In genomic region chr7:50441237-50441636, GRCm38 (mm10) we compare ENCODE assay signal across 24 mouse cellular contexts.
DNase-seq lines count a peak whose midpoint lies in the region; ATAC-seq lines count a peak whose summit lies in the region.
"Had no signal": no experiment of that assay in that cellular context is flagged by ENCODE, and none has a peak within 500 bp of the region (broad histone marks: within the 10 kb centered on the region; RNA-seq: fewer than 3 reads in every experiment).

No protein-coding gene starts in this region.

- peak; percentile 66; the same call in 1 of the 2 replicates for ATAC-seq in forebrain, embryonic 16.5 days
- ATAC-seq in forebrain, embryonic 15.5 days (replicated peaks): no peak
- no peak for ATAC-seq in liver, embryonic 11.5 days (replicated peaks; ENCODE audit: low FRiP score)
- ATAC-seq: CD4-positive, CD25-positive, alpha-beta regulatory T cell, adult 4 months; forebrain, embryonic 13.5 days had no signal

- H3K4me3 ChIP-seq in forebrain, embryonic 16.5 days (replicated peaks; ENCODE audit: low read length): no peak overlapping the region
- H3K4me3 ChIP-seq in forebrain, embryonic 15.5 days: no peak overlapping the region
- H3K4me3 ChIP-seq in liver, embryonic 11.5 days (ENCODE audit: low read depth, low read length): no peak overlapping the region
- H3K4me3 ChIP-seq: embryonic facial prominence, embryonic 13.5 days; forebrain, embryonic 13.5 days; gastrocnemius, adult 2 months; heart, embryonic 13.5 days; hindbrain, embryonic 15.5 days had no signal

- no peak overlapping the region for H3K4me2 ChIP-seq in forebrain, embryonic 16.5 days (ENCODE audit: low read length)
- H3K4me2 ChIP-seq in forebrain, embryonic 15.5 days (replicated peaks): no peak overlapping the region
- H3K4me2 ChIP-seq in liver, embryonic 11.5 days: no peak overlapping the region
- H3K4me2 ChIP-seq: embryonic facial prominence, embryonic 13.5 days; forebrain, embryonic 13.5 days; heart, embryonic 13.5 days; hindbrain, embryonic 15.5 days had no signal

- peaks cover 3% of the 10 kb centered on the region for H3K4me1 ChIP-seq in forebrain, embryonic 16.5 days (replicated peaks; ENCODE audit: control insufficient read depth, insufficient read depth, low read length)
- H3K4me1 ChIP-seq in forebrain, embryonic 15.5 days: no peaks in the 10 kb centered on the region
- no peaks in the 10 kb centered on the region for H3K4me1 ChIP-seq in liver, embryonic 11.5 days (replicated peaks; ENCODE audit: control insufficient read depth, insufficient read depth, low read length)
- H3K4me1 ChIP-seq: embryonic facial prominence, embryonic 13.5 days; forebrain, embryonic 13.5 days; heart, embryonic 13.5 days; hindbrain, embryonic 15.5 days had no signal

- H3K27me3 ChIP-seq in forebrain, embryonic 16.5 days (replicated peaks; ENCODE audit: control insufficient read depth, insufficient read depth, low read length): no peaks in the 10 kb centered on the region
- H3K27me3 ChIP-seq in forebrain, embryonic 15.5 days: no peaks in the 10 kb centered on the region
- H3K27me3 ChIP-seq in liver, embryonic 11.5 days (replicated peaks; ENCODE audit: control insufficient read depth, insufficient read depth, low read length): no peaks in the 10 kb centered on the region
- H3K27me3 ChIP-seq: embryonic facial prominence, embryonic 13.5 days; forebrain, embryonic 13.5 days; heart, embryonic 13.5 days; hindbrain, embryonic 15.5 days had no signal

- DNase-seq in layer of hippocampus, adult 18-20 months (ENCODE audit: low spot score in 2 of 2): peak; percentile 29 to 54
- DNase-seq in layer of hippocampus, postnatal 36 days: no peak
- DNase-seq in right cerebral cortex, adult 18-20 months: peak; percentile 14
- no peak for DNase-seq in right cerebral cortex, postnatal 14 days
- DNase-seq in layer of hippocampus, postnatal 14 days (ENCODE audit: low spot score in 2 of 2): peak; percentile 6 to 52
- DNase-seq in liver, embryonic 11.5 days (ENCODE audit: low spot score): no peak
- DNase-seq: adrenal gland, adult 8-10 months; adrenal gland, postnatal 36 days; B cell, adult 2 months; cerebellum, adult 11 months; cerebellum, adult 8-10 months; cerebellum, postnatal 25 days; gastrocnemius, adult 2 months; gastrocnemius, postnatal 25 days; heart, adult 11 months; heart, postnatal 36 days had no signal

- H3K9me3 ChIP-seq in forebrain, embryonic 16.5 days (ENCODE audit: control insufficient read depth, low read length): no peaks in the 10 kb centered on the region
- H3K9me3 ChIP-seq in forebrain, embryonic 15.5 days: no peaks in the 10 kb centered on the region
- no peaks in the 10 kb centered on the region for H3K9me3 ChIP-seq in liver, embryonic 11.5 days (ENCODE audit: control insufficient read depth, low read length)
- H3K9me3 ChIP-seq: embryonic facial prominence, embryonic 13.5 days; forebrain, embryonic 13.5 days; heart, embryonic 13.5 days; hindbrain, embryonic 15.5 days had no signal

- H3K36me3 ChIP-seq in forebrain, embryonic 16.5 days (ENCODE audit: control insufficient read depth, insufficient read depth): no peaks in the 10 kb centered on the region
- no peaks in the 10 kb centered on the region for H3K36me3 ChIP-seq in forebrain, embryonic 15.5 days
- no peaks in the 10 kb centered on the region for H3K36me3 ChIP-seq in liver, embryonic 11.5 days (ENCODE audit: control insufficient read depth, insufficient read depth, low read length)
- H3K36me3 ChIP-seq: embryonic facial prominence, embryonic 13.5 days; G1E; heart, embryonic 13.5 days; hindbrain, embryonic 15.5 days had no signal

- no peak overlapping the region for H3K27ac ChIP-seq in forebrain, embryonic 16.5 days (ENCODE audit: low read length)
- no peak overlapping the region for H3K27ac ChIP-seq in forebrain, embryonic 15.5 days (replicated peaks)
- no peak overlapping the region for H3K27ac ChIP-seq in liver, embryonic 11.5 days (ENCODE audit: low read depth, low read length)
- H3K27ac ChIP-seq: embryonic facial prominence, embryonic 13.5 days; forebrain, embryonic 13.5 days; gastrocnemius, adult 2 months; heart, embryonic 13.5 days; hindbrain, embryonic 15.5 days had no signal

- no peak overlapping the region for H3K9ac ChIP-seq in forebrain, embryonic 16.5 days (replicated peaks; ENCODE audit: low read depth, low read length)
- H3K9ac ChIP-seq in forebrain, embryonic 15.5 days (replicated peaks): no peak overlapping the region
- no peak overlapping the region for H3K9ac ChIP-seq in liver, embryonic 11.5 days (ENCODE audit: low read depth, low read length)
- H3K9ac ChIP-seq: embryonic facial prominence, embryonic 13.5 days; forebrain, embryonic 13.5 days; heart, embryonic 13.5 days; hindbrain, embryonic 15.5 days had no signal

Comparison
In these comparisons a context has a peak if more than half of its experiments do, and no peak if none do; other contexts are left out.
1. DNase-seq: peak in layer of hippocampus, adult 18-20 months (2 of 2), right cerebral cortex, adult 18-20 months (single experiment) and layer of hippocampus, postnatal 14 days (2 of 2); none in layer of hippocampus, postnatal 36 days (0 of 2), right cerebral cortex, postnatal 14 days (single experiment) and liver, embryonic 11.5 days (single experiment).